Mouse (Mus musculus) olfactory bulb, adult 2 months (tissue): ENCODE results near the gene Tmem266. TPM values are rescaled to one million over a fixed set of nuclear protein-coding genes. Genes with fewer than 3 reads are reported as not detected.

ENCODE experiments used
- H3K27ac ChIP-seq: fragments of 200-500 bp; 2 replicates; pipeline ENCODE4 v1.5.1; 2012; ENCODE audit warnings: low read depth, low read length; ENCODE audit not compliant: insufficient read depth
- H3K4me1 ChIP-seq: fragments of 200-500 bp; 2 replicates; pipeline ENCODE4 v1.6.1; 2012; ENCODE audit warnings: low read length; ENCODE audit not compliant: control insufficient read depth, insufficient read depth
- H3K4me3 ChIP-seq: fragments of 200-500 bp; 2 replicates; pipeline ENCODE4 v1.5.1; 2012; ENCODE audit warnings: mild to moderate bottlenecking, low read depth, low read length, moderate library complexity; ENCODE audit not compliant: insufficient read depth
- CTCF ChIP-seq: fragments of 200-500 bp; IDR thresholded peaks from 2 replicates; pipeline ENCODE4 v1.5.1; 2012; ENCODE audit warnings: low read depth, mild to moderate bottlenecking, low read length, moderate library complexity; ENCODE audit not compliant: insufficient read depth
- POLR2A ChIP-seq: fragments of 200-500 bp; IDR thresholded peaks from 2 replicates; pipeline ENCODE4 v1.6.1; 2012; ENCODE audit warnings: mild to moderate bottlenecking, low read depth, low read length, moderate library complexity; ENCODE audit not compliant: insufficient read depth
- WGBS: fragments of 180-500 bp; shearing (Covaris S2); methylation state at CpG from one replicate; pipeline ENCODE4 v1.1.7; 2018; 5-methylcytosine and 5-hydroxymethylcytosine counted together
- polyA plus RNA-seq: library from polyadenylated mRNA; stranded (reverse); fragments of >200 nt; gene quantifications from 2 replicates; pipeline ENCODE4 v1.2.4, GENCODE M21; 2012; ENCODE audit warnings: low replicate concordance; ENCODE audit not compliant: missing spikeins, insufficient read depth, insufficient read length

The Tmem266 gene
- polyA plus RNA-seq, 1 experiment = not detected

GRCm38 (mm10) chr9:55381456-55381855, 54.7 kb downstream of the Tmem266 start:
- Histone ChIP-seq H3K4me1 (peaks cover 4% of the 10 kb centered on the region; the same call in 1 of the 2 replicates), H3K4me3 (no peak overlapping the region), H3K27ac (no peak overlapping the region)
- WGBS = 90% methylated on average over 4 of the region's 4 CpGs
- TF ChIP-seq CTCF (no peak), POLR2A (no peak)

GRCm38 (mm10) chr9:55382441-55382840, 55.7 kb downstream of the Tmem266 start:
- TF ChIP-seq CTCF (no peak), POLR2A (no peak)
- Histone ChIP-seq H3K4me3 (no peak overlapping the region), H3K27ac (no peak overlapping the region), H3K4me1 (peaks cover 4% of the 10 kb centered on the region; the same call in 1 of the 2 replicates)
- 48% methylated on average over 5 of the region's 5 CpGs for WGBS

- no peaks in the 10 kb centered on the region for H3K4me1 ChIP-seq
- H3K27ac ChIP-seq = no peak overlapping the region
- WGBS = 80% methylated on average over 4 of the region's 4 CpGs
- TF ChIP-seq POLR2A = no peak
- TF ChIP-seq CTCF = no peak
- H3K4me3 ChIP-seq = no peak overlapping the region
Measured at GRCm38 (mm10) chr9:55386117-55386516, 59.4 kb downstream of the Tmem266 start.

GRCm38 (mm10) chr9:55387862-55388505, 61.3 kb downstream of the Tmem266 start:
- H3K27ac ChIP-seq = no peak overlapping the region

GRCm38 (mm10) chr9:55391909-55392658, 65.4 kb downstream of the Tmem266 start:
- 26% methylated on average over 17 of the region's 17 CpGs for WGBS
- no peak for TF ChIP-seq POLR2A
- TF ChIP-seq CTCF = peak; percentile 70
- H3K27ac ChIP-seq = no peak overlapping the region
- 0 out of 2 replicates have a peak, but pooled peaks cover 5% of the 10 kb centered on the region for H3K4me1 ChIP-seq
- H3K4me3 ChIP-seq = no peak overlapping the region

More at GRCm38 (mm10) chr9:55387862-55388505, 61.3 kb downstream of the Tmem266 start:
- H3K4me3 ChIP-seq = no peak overlapping the region
- WGBS = 84% methylated on average over 14 of the region's 14 CpGs
- no peak for TF ChIP-seq POLR2A
- no peak for TF ChIP-seq CTCF
- H3K4me1 ChIP-seq = 0 out of 2 replicates have a peak, but pooled peaks cover 5% of the 10 kb centered on the region

- 85% methylated on average over 1 of the region's 1 CpGs for WGBS
- no peak overlapping the region for H3K27ac ChIP-seq
- TF ChIP-seq POLR2A (no peak), CTCF (no peak)
- H3K4me1 ChIP-seq = 0 out of 2 replicates have a peak, but pooled peaks cover 5% of the 10 kb centered on the region
- H3K4me3 ChIP-seq = no peak overlapping the region
Measured at GRCm38 (mm10) chr9:55395650-55396049, 68.9 kb downstream of the Tmem266 start.

GRCm38 (mm10) chr9:55398985-55399554, 72.4 kb downstream of the Tmem266 start:
- no peak overlapping the region for H3K4me3 ChIP-seq
- H3K4me1 ChIP-seq = no peaks in the 10 kb centered on the region
- WGBS = 89% methylated on average over 7 of the region's 7 CpGs
- no peak overlapping the region for H3K27ac ChIP-seq
- TF ChIP-seq POLR2A = no peak
- TF ChIP-seq CTCF = no peak

- no peaks in the 10 kb centered on the region for H3K4me1 ChIP-seq
- TF ChIP-seq CTCF = no peak
- no peak for TF ChIP-seq POLR2A
- no peak overlapping the region for H3K4me3 ChIP-seq
- H3K27ac ChIP-seq = no peak overlapping the region
- WGBS = 75% methylated on average over 7 of the region's 7 CpGs
Measured at GRCm38 (mm10) chr9:55402276-55402675, 75.6 kb downstream of the Tmem266 start.

GRCm38 (mm10) chr9:55404256-55404655, 77.5 kb downstream of the Tmem266 start:
- WGBS = 90% methylated on average over 4 of the region's 4 CpGs
- Histone ChIP-seq H3K27ac (no peak overlapping the region), H3K4me3 (no peak overlapping the region), H3K4me1 (peaks cover 5% of the 10 kb centered on the region; the same call in 1 of the 2 replicates)
- TF ChIP-seq CTCF = no peak
- no peak for TF ChIP-seq POLR2A
